8 mouse cellular contexts compared by ENCODE assay signal in the genomic region with DNA sequence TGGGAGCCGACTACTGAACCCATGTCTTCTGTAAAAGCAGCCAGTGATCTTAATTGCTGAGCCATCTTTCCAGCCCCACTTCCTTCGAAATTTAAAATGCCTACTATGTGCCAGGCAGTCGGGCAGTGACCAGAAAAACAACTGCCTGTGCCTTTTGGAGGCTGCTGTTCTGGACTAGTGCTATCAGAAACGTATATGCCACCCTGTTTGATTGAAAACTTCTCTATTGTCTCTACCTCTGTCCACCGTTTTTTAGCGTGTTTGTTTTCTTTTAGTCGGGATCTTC. TPM values are rescaled to one million over a fixed set of nuclear protein-coding genes. Genes with fewer than 3 reads are reported as not detected.
A peak's percentile ranks its signal among the peaks of the same experiment; 100 is the strongest.
DNase-seq lines count a peak whose midpoint lies in the region; ATAC-seq and TF ChIP-seq lines count a peak whose summit lies in the region.

No protein-coding gene starts in this region.

- TF ChIP-seq CTCF in CH12.LX (conservative IDR thresholded peaks at IDR 0.05 in 1 of 2, IDR thresholded peaks at IDR 0.05 in 1 of 2; ENCODE audit: low read depth in 2 of 2, low read length in 2 of 2): no peak

- peak overlapping the region; percentile 97 for H3K4me3 ChIP-seq in heart, embryonic 10.5 days
- H3K4me3 ChIP-seq in CH12.LX (replicated peaks in 1 of 3; ENCODE audit: low read depth in 2 of 3, low read length in 2 of 3, poor library complexity in 1 of 3): peak overlapping the region; percentile 88 to 94 (median 91)
- peak overlapping the region; percentile 99 for H3K4me3 ChIP-seq in forebrain, embryonic 13.5 days
- H3K4me3 ChIP-seq in liver, embryonic 13.5 days (replicated peaks): peak overlapping the region; percentile 91

- dilution Hi-C loops in CH12.LX (cut with MboI; ENCODE audit: extremely low pct_ligation_motif_present, extremely low pct_unique_long_range_greater_than_20kb, low sequenced_read_pairs): no loop called here

- H3K27me3 ChIP-seq in heart, embryonic 10.5 days (ENCODE audit: insufficient read depth, poor library complexity, severe bottlenecking): no peaks in the 10 kb centered on the region
- no peaks in the 10 kb centered on the region for H3K27me3 ChIP-seq in CH12.LX (replicated peaks)
- H3K27me3 ChIP-seq in forebrain, embryonic 13.5 days: no peaks in the 10 kb centered on the region
- H3K27me3 ChIP-seq in liver, embryonic 13.5 days: no peaks in the 10 kb centered on the region

- no peak for TF ChIP-seq EP300 in CH12.LX (IDR thresholded peaks at IDR 0.05; ENCODE audit: low read length)

- peak overlapping the region; percentile 59 for H3K9ac ChIP-seq in CH12.LX (ENCODE audit: insufficient read depth, low read depth)
- H3K9ac ChIP-seq in forebrain, embryonic 13.5 days: peak overlapping the region; percentile 99
- peak overlapping the region; percentile 70 for H3K9ac ChIP-seq in liver, embryonic 13.5 days

- 34% methylated on average over 7 of the region's 7 CpGs for WGBS in heart, embryonic 10.5 days
- 43% methylated on average over 7 of the region's 7 CpGs for WGBS in forebrain, embryonic 13.5 days
- 22% methylated on average over 7 of the region's 7 CpGs for WGBS in liver, embryonic 13.5 days (ENCODE audit: insufficient replicate concordance)

- TF ChIP-seq POLR2A in CH12.LX (IDR thresholded peaks at IDR 0.05; ENCODE audit: low read depth, low read length): no peak

- H3K9me3 ChIP-seq in heart, embryonic 10.5 days: no peaks in the 10 kb centered on the region
- no peaks in the 10 kb centered on the region for H3K9me3 ChIP-seq in CH12.LX (replicated peaks; ENCODE audit: low read length)
- no peaks in the 10 kb centered on the region for H3K9me3 ChIP-seq in forebrain, embryonic 13.5 days (replicated peaks)
- H3K9me3 ChIP-seq in liver, embryonic 13.5 days (replicated peaks): no peaks in the 10 kb centered on the region

- H3K27ac ChIP-seq in heart, embryonic 10.5 days: peak overlapping the region; percentile 98
- H3K27ac ChIP-seq in CH12.LX (ENCODE audit: insufficient read depth, low read depth): no peak overlapping the region
- peak overlapping the region; percentile 79; the same call in 1 of the 2 replicates for H3K27ac ChIP-seq in forebrain, embryonic 13.5 days
- peak overlapping the region; percentile 86 for H3K27ac ChIP-seq in liver, embryonic 13.5 days

- DNase-seq in heart, embryonic 10.5 days (ENCODE audit: low spot score): no peak
- no peak for DNase-seq in heart, adult 11 months
- no peak for DNase-seq in CH12.LX (ENCODE audit: extremely low read depth)
- no peak for DNase-seq in liver, embryonic 13.5 days
- DNase-seq in T-cell, adult 2 months (ENCODE audit: low spot score): no peak
- no peak for DNase-seq in frontal cortex, adult 2 months (ENCODE audit: extremely low spot score in 1 of 2, low spot score in 1 of 2)
- no peak for DNase-seq in frontal cortex, postnatal 36 days (ENCODE audit: low spot score in 2 of 2)

- H3K4me2 ChIP-seq in CH12.LX (ENCODE audit: insufficient read depth, low read depth, poor library complexity, severe bottlenecking): peak overlapping the region; percentile 92
- H3K4me2 ChIP-seq in forebrain, embryonic 13.5 days: peak overlapping the region; percentile 92
- peak overlapping the region; percentile 72 for H3K4me2 ChIP-seq in liver, embryonic 13.5 days

- peaks cover 29% of the 10 kb centered on the region for H3K4me1 ChIP-seq in heart, embryonic 10.5 days
- H3K4me1 ChIP-seq in CH12.LX (ENCODE audit: control insufficient read depth in 1 of 2, insufficient read depth in 2 of 2): peaks cover 2 to 34% of the 10 kb centered on the region in 2 experiments
- H3K4me1 ChIP-seq in forebrain, embryonic 13.5 days: peaks cover 45% of the 10 kb centered on the region
- peaks cover 54% of the 10 kb centered on the region for H3K4me1 ChIP-seq in liver, embryonic 13.5 days (replicated peaks)

- peaks cover 49% of the 10 kb centered on the region for H3K79me2 ChIP-seq in CH12.LX (replicated peaks; ENCODE audit: control insufficient read depth, extremely low read depth, insufficient read depth, poor library complexity, severe bottlenecking)

- TF ChIP-seq RAD21 in CH12.LX (IDR thresholded peaks at IDR 0.05; ENCODE audit: low read depth, low read length): no peak

- ATAC-seq in forebrain, embryonic 13.5 days: no peak
- no peak for ATAC-seq in liver, embryonic 13.5 days (ENCODE audit: low read depth)

- peaks cover 53% of the 10 kb centered on the region for H3K36me3 ChIP-seq in heart, embryonic 10.5 days
- H3K36me3 ChIP-seq in CH12.LX (replicated peaks in 1 of 2; ENCODE audit: control insufficient read depth in 1 of 2, insufficient read depth in 1 of 2, low read length in 1 of 2): peaks cover 34 to 59% of the 10 kb centered on the region in 2 experiments
- peaks cover 46% of the 10 kb centered on the region for H3K36me3 ChIP-seq in forebrain, embryonic 13.5 days (ENCODE audit: poor library complexity, severe bottlenecking)
- peaks cover 56% of the 10 kb centered on the region for H3K36me3 ChIP-seq in liver, embryonic 13.5 days

- in situ Hi-C loops in CH12.LX (cut with MboI; ENCODE audit: low pct_ligation_motif_present, low pct_unique_long_range_greater_than_20kb, low sequenced_read_pairs): no loop called here

TF ChIP-seq in CH12.LX, 34 proteins besides CTCF, POLR2A, EP300 and RAD21:
- no peak for TF ChIP-seq USF1 (IDR thresholded peaks at IDR 0.05; ENCODE audit: low read depth, low read length)
- TF ChIP-seq ZKSCAN1 (IDR thresholded peaks at IDR 0.05; ENCODE audit: borderline replicate concordance, low read depth, low read length): peak; percentile 87
- TF ChIP-seq GABPA (IDR thresholded peaks at IDR 0.05; ENCODE audit: insufficient replicate concordance, low read depth, low read length): no peak
- TF ChIP-seq USF2 (conservative IDR thresholded peaks at IDR 0.05; ENCODE audit: low read depth, low read length): no peak
- TF ChIP-seq POLR2AphosphoS2 (IDR thresholded peaks at IDR 0.05; ENCODE audit: low read depth, low read length): no peak
- TF ChIP-seq BHLHE40 (IDR thresholded peaks at IDR 0.05; ENCODE audit: low read depth, low read length): no peak
- TF ChIP-seq NRF1 (IDR thresholded peaks at IDR 0.05; ENCODE audit: low read depth, low read length): no peak

RNA-seq across cellular contexts. Expression of gene Elavl1, which starts 0.5 kb away (rescaled TPM):
- polyA plus RNA-seq in heart, embryonic 10.5 days (2016; fragmentation: Nextera tagmentation; extraction: Ambion mirVana): 229 and 261 TPM in 2 replicates
- total RNA-seq in CH12.LX (2012; rRNA removed) (55.8 and 76.9 TPM in 2 replicates), CH12.LX (2014; rRNA removed) (110 and 112 TPM in 2 replicates)
- 67.1 and 76.4 TPM in 2 replicates for polyA plus RNA-seq in CH12.LX (2012; ENCODE audit: insufficient read length, low read depth)
- 199 and 215 TPM in 2 replicates for polyA plus RNA-seq in forebrain, embryonic 13.5 days (2015; fragmentation: Nextera tagmentation; extraction: Ambion mirVana)
- 144 and 179 TPM in 2 replicates for polyA plus RNA-seq in liver, embryonic 13.5 days (2015; fragmentation: Nextera tagmentation; extraction: Ambion mirVana)
- polyA plus RNA-seq in frontal cortex, adult 2 months (2012; rRNA removed): 39.9 and 40.2 TPM in 2 replicates

RNA-seq across cellular contexts. Expression of gene Ccl25, which starts 0.7 kb away (rescaled TPM):
- polyA plus RNA-seq in heart, embryonic 10.5 days (2016; fragmentation: Nextera tagmentation; extraction: Ambion mirVana): 15.8 and 16.5 TPM in 2 replicates
- total RNA-seq in CH12.LX (2012; rRNA removed) (4.6 and 4.9 TPM in 2 replicates), CH12.LX (2014; rRNA removed) (5.4 and 5.7 TPM in 2 replicates)
- polyA plus RNA-seq in CH12.LX (2012; ENCODE audit: insufficient read length, low read depth): 5.6 and 6.0 TPM in 2 replicates
- polyA plus RNA-seq in forebrain, embryonic 13.5 days (2015; fragmentation: Nextera tagmentation; extraction: Ambion mirVana): 24.3 and 24.8 TPM in 2 replicates
- polyA plus RNA-seq in liver, embryonic 13.5 days (2015; fragmentation: Nextera tagmentation; extraction: Ambion mirVana): 8.9 and 9.2 TPM in 2 replicates
- polyA plus RNA-seq in frontal cortex, adult 2 months (2012; rRNA removed): 22.4 and 23.6 TPM in 2 replicates

RNA-seq across cellular contexts. Expression of gene Timm44, which starts 50.0 kb away (rescaled TPM):
- polyA plus RNA-seq in heart, embryonic 10.5 days (2016; fragmentation: Nextera tagmentation; extraction: Ambion mirVana): 70.2 and 72.0 TPM in 2 replicates
- total RNA-seq in CH12.LX (2012; rRNA removed) (130 and 147 TPM in 2 replicates), CH12.LX (2014; rRNA removed) (109 and 123 TPM in 2 replicates)
- 143 and 177 TPM in 2 replicates for polyA plus RNA-seq in CH12.LX (2012; ENCODE audit: insufficient read length, low read depth)
- 44.5 and 47.9 TPM in 2 replicates for polyA plus RNA-seq in forebrain, embryonic 13.5 days (2015; fragmentation: Nextera tagmentation; extraction: Ambion mirVana)
- polyA plus RNA-seq in liver, embryonic 13.5 days (2015; fragmentation: Nextera tagmentation; extraction: Ambion mirVana): 38.1 and 44.1 TPM in 2 replicates
- polyA plus RNA-seq in frontal cortex, adult 2 months (2012; rRNA removed): 111 and 131 TPM in 2 replicates
